Mouse (Mus musculus): Measurements from ENCODE around the gene Sin3b. TPM values are rescaled to one million over a fixed set of nuclear protein-coding genes. Genes with fewer than 3 reads are reported as not detected.

Gene Sin3b
- polyA plus RNA-seq (2015; fragmentation: Nextera tagmentation; extraction: Ambion mirVana), result 117 and 130 TPM in 2 replicates

GRCm38 (mm10) chr8:72722769-72723650, at the start of gene Sin3b:
TSS of gene Sin3b (plus strand) at chr8:72723285.

DNA sequence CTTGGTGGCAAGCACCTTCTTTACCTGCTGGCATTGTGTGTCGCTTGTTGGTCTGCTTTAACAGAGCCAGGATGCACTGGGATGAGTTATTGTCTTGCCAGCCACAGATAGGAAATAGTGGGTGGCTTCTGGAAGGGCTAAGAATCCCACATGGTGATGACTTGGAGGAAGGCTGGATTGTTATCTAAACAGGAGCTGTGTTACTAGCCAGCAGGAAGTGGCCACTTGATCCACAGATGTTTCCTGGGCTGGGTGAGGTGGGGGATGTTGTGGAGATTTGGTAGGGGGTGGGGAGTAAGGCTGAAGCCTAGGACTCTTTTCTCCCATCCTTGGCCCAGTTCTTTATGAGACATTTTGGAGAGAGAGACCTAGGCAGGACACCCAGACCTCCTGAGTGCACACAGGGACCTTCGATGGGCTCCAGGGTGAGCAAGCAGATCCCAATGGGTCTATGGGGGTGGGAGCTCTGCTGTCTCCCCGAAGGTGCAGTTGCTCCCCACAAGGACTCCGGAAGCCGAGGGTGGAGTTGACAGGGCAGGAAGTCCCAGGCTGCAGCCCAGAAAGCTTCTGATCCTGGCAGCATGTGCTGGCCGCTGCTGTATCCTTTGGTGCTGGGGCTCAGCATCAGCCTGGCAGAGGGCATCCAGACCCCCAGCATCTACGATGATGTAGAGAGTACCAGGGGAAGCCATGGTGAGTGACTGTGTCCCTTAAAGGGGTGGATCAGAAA, 38.4 kb downstream of the Sin3b start, which contains the start of gene F2rl3:
Gene F2rl3 (plus strand): TSS at position 559 of the 730 bp plus-strand sequence.

Other genes starting within 250 kb of the Sin3b start
- gene Cherp, start 248.1 kb upstream of the Sin3b start, polyA plus RNA-seq (2015; fragmentation: Nextera tagmentation; extraction: Ambion mirVana), result 22.4 and 24.3 TPM in 2 replicates
- gene Slc35e1, start 230.7 kb upstream of the Sin3b start, polyA plus RNA-seq (2015; fragmentation: Nextera tagmentation; extraction: Ambion mirVana), result 9.0 and 10.6 TPM in 2 replicates
- 9.3 and 9.9 TPM in 2 replicates for gene Med26, start 175.0 kb upstream of the Sin3b start, polyA plus RNA-seq (2015; fragmentation: Nextera tagmentation; extraction: Ambion mirVana)
- 52.7 and 56.5 TPM in 2 replicates for gene Smim7, start 152.2 kb upstream of the Sin3b start, polyA plus RNA-seq (2015; fragmentation: Nextera tagmentation; extraction: Ambion mirVana)
- gene Tmem38a, start 151.2 kb upstream of the Sin3b start, polyA plus RNA-seq (2015; fragmentation: Nextera tagmentation; extraction: Ambion mirVana), result 4.8 and 5.5 TPM in 2 replicates
- gene Nwd1, start 76.6 kb upstream of the Sin3b start, polyA plus RNA-seq (2015; fragmentation: Nextera tagmentation; extraction: Ambion mirVana), result 0.02 and 0.06 TPM in 2 replicates
- 7.6 and 9.3 TPM in 2 replicates for gene F2rl3, start 38.6 kb downstream of the Sin3b start, polyA plus RNA-seq (2015; fragmentation: Nextera tagmentation; extraction: Ambion mirVana)